Mouse (Mus musculus): ENCODE results near the gene Zfp865. TPM values are rescaled to one million over a fixed set of nuclear protein-coding genes. Genes with fewer than 3 reads are reported as not detected.

Zfp865 gene
- polyA plus RNA-seq, 1 experiment: 43.2 TPM

DNA sequence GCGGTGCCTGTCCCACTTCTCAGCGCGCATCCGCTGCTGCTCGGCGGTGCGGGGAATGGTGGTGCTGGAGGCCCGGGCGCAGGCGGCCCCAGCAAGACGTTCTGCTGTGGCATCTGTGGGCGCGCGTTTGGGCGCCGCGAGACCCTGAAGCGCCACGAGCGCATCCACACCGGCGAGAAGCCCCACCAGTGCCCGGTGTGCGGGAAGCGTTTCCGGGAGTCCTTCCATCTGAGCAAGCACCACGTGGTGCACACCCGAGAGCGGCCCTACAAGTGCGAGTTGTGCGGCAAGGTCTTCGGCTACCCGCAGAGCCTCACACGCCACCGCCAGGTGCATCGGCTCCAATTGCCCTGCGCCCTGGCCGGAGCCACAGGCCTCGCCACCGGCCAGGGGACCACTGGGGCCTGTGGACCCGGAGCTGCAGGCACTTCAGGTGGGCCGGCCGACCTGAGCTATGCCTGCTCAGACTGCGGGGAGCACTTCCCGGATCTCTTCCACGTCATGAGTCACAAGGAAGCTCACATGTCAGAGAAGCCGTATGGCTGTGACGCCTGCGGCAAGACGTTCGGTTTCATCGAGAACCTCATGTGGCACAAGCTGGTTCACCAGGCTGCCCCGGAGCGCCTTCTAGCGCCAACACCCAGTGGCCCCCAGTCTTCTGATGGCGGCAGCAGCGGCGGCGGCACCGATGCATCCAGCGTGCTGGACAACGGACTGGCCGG is 10.5 kb downstream of the Zfp865 start:
- H3K4me1 ChIP-seq (ENCODE audit: control insufficient read depth, insufficient read depth, low read length): no peaks in the 10 kb centered on the region
- WGBS: 92% methylated on average over 63 of the region's 63 CpGs
- no peak for DNase-seq
- H3K4me3 ChIP-seq (replicated peaks; ENCODE audit: extremely low read depth, low read depth, low read length): no peak overlapping the region
- TF ChIP-seq CTCF (IDR thresholded peaks at IDR 0.05; ENCODE audit: insufficient read depth, low read length) (no peak), POLR2A (IDR thresholded peaks at IDR 0.05; ENCODE audit: borderline replicate concordance, extremely low read depth, low read depth, low read length) (no peak)

DNA sequence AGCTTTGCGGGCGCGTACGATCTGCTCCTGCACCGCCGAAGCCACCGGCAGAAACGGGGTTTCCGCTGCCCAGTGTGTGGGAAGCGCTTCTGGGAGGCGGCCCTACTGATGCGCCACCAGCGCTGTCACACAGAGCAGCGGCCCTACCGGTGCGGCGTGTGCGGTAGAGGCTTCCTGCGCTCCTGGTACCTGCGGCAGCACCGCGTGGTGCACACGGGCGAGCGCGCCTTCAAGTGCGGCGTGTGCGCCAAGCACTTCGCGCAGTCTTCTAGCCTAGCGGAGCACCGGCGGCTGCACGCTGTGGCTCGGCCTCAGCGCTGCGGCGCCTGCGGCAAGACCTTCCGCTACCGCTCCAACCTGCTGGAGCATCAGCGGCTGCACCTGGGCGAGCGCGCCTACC is 11.3 kb downstream of the Zfp865 start:
- 90% methylated on average over 46 of the region's 46 CpGs for WGBS
- no peak for DNase-seq
- H3K4me3 ChIP-seq (replicated peaks; ENCODE audit: extremely low read depth, low read depth, low read length): no peak overlapping the region
- no peak for TF ChIP-seq CTCF (IDR thresholded peaks at IDR 0.05; ENCODE audit: insufficient read depth, low read length)
- TF ChIP-seq POLR2A (IDR thresholded peaks at IDR 0.05; ENCODE audit: borderline replicate concordance, extremely low read depth, low read depth, low read length): no peak
- H3K4me1 ChIP-seq (ENCODE audit: control insufficient read depth, insufficient read depth, low read length): no peaks in the 10 kb centered on the region

DNA sequence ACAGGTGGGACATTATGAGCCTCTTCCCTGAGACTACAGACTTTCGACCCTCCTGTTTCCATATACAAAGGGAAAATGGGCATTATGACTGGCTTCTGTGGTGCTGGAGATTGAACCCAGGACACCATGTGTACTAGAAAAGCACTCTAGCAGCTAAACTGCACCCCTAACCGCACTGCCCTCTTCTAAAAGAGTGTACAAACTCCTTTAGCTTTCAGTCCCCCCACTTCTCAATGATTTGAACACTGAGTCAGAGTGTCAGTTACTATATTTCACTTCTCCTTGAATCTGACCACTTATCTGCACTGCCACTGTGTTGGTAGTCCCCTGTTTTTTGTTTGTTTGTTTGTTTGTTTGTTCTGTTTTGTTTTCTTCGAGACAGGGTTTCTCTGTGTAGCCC is 13.6 kb downstream of the Zfp865 start, which contains the start of gene 4632433K11Rik:
TSS of gene 4632433K11Rik (plus strand) at position 301 of the 400 bp plus-strand sequence.
- TF ChIP-seq POLR2A (IDR thresholded peaks at IDR 0.05; ENCODE audit: borderline replicate concordance, extremely low read depth, low read depth, low read length) (no peak), CTCF (IDR thresholded peaks at IDR 0.05; ENCODE audit: insufficient read depth, low read length) (no peak)
- peaks cover 5% of the 10 kb centered on the region for H3K4me1 ChIP-seq (ENCODE audit: control insufficient read depth, insufficient read depth, low read length)
- 91% methylated on average over 3 of the region's 3 CpGs for WGBS
- H3K4me3 ChIP-seq (replicated peaks; ENCODE audit: extremely low read depth, low read depth, low read length): no peak within 1 kb of the TSS
- no peak for DNase-seq

DNA sequence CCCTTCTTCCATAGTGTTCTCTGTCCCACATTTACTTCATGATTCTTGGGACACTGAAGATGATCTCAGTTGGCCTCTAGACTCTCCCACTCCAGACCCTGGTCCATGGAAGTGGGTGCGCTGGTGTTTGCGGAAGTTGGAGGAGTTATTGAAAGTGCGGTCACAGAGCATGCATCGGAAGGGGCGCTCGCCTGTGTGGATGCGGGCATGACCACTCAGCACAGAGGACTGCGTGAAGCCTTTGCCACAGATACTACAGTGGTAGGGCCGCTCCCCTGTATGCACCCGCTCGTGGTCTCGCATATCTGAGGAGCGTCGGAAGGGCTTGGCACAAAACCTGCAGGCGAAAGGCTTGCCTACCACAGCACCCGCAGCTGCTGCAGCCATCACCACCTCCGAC is 15.5 kb downstream of the Zfp865 start:
- TF ChIP-seq POLR2A (IDR thresholded peaks at IDR 0.05; ENCODE audit: borderline replicate concordance, extremely low read depth, low read depth, low read length) (no peak), CTCF (IDR thresholded peaks at IDR 0.05; ENCODE audit: insufficient read depth, low read length) (no peak)
- Histone ChIP-seq H3K4me1 (ENCODE audit: control insufficient read depth, insufficient read depth, low read length) (peaks cover 7% of the 10 kb centered on the region), H3K4me3 (replicated peaks; ENCODE audit: extremely low read depth, low read depth, low read length) (no peak overlapping the region)
- no peak for DNase-seq
- 94% methylated on average over 17 of the region's 17 CpGs for WGBS

DNA sequence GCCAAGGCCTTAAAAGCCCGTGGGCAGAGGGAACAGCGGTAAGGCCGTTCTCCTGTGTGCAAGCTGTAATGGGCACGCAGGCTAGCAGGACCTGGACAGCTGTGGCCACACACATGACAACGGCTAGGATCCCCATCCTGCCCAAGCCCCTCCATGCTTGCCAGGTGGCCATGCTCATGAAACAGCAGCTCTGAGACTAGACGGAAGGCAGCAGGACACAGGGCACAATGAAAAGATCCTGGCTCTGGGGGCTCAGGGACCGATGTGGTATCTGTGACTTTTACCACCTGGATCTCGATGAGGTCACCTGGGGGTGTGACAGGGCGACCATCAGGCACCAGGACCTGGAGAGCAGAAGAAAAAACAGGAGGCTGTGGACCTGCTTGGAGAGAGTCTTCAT is 16.0 kb downstream of the Zfp865 start:
- WGBS: 97% methylated on average over 9 of the region's 9 CpGs
- no peak for TF ChIP-seq POLR2A (IDR thresholded peaks at IDR 0.05; ENCODE audit: borderline replicate concordance, extremely low read depth, low read depth, low read length)
- TF ChIP-seq CTCF (IDR thresholded peaks at IDR 0.05; ENCODE audit: insufficient read depth, low read length): no peak

DNA sequence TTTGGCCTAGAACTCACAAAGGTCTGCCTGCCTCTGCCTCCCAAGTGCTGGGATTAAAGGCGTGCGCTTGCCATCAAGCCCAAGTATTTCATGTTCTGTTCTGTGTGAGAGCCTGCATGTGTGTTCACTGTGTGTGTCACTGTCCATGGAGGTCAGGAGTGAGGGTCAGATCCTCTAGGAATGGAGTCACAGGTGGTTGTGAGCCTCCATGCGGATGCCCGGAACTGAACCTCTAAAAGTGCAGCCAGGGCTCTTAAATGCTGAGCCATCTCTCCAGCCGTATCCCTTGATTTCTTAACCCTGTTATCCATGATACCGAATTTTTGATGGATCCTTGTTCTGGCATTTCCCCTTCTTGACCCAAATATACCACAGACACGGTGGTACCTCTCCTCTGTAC is 16.9 kb downstream of the Zfp865 start:
- TF ChIP-seq POLR2A (IDR thresholded peaks at IDR 0.05; ENCODE audit: borderline replicate concordance, extremely low read depth, low read depth, low read length) (no peak), CTCF (IDR thresholded peaks at IDR 0.05; ENCODE audit: insufficient read depth, low read length) (no peak)

More for the DNA sequence above, 16.0 kb downstream of the Zfp865 start:
- no peak overlapping the region for H3K4me3 ChIP-seq (replicated peaks; ENCODE audit: extremely low read depth, low read depth, low read length)
- no peak for DNase-seq
- H3K4me1 ChIP-seq (ENCODE audit: control insufficient read depth, insufficient read depth, low read length): peaks cover 7% of the 10 kb centered on the region

DNA sequence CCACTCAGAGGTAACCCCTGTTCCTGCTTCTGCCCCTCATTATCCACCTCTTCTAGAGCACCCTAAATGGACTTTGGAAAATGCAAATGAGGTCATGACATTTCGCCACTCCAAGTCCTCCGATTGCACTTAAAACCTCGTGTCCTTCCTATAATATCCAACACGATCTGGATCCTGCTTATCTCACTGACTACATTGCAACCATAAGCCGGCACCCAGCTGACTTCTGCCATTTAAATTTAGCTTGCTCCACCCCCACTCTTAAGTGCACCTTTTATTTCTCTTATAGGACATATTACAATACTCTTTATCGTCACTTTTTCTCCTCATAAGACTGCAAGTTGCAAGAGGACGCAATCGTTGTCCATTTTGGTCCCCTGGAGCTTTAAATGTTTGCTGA is 17.3 kb downstream of the Zfp865 start:
- no peak for DNase-seq
- 84% methylated on average over 8 of the region's 8 CpGs for WGBS
- peaks cover 7% of the 10 kb centered on the region for H3K4me1 ChIP-seq (ENCODE audit: control insufficient read depth, insufficient read depth, low read length)
- H3K4me3 ChIP-seq (replicated peaks; ENCODE audit: extremely low read depth, low read depth, low read length): no peak overlapping the region
- TF ChIP-seq POLR2A (IDR thresholded peaks at IDR 0.05; ENCODE audit: borderline replicate concordance, extremely low read depth, low read depth, low read length): no peak
- no peak for TF ChIP-seq CTCF (IDR thresholded peaks at IDR 0.05; ENCODE audit: insufficient read depth, low read length)

More for the DNA sequence above, 16.9 kb downstream of the Zfp865 start:
- no peak for DNase-seq
- WGBS: 93% methylated on average over 7 of the region's 7 CpGs
- Histone ChIP-seq H3K4me3 (replicated peaks; ENCODE audit: extremely low read depth, low read depth, low read length) (no peak overlapping the region), H3K4me1 (ENCODE audit: control insufficient read depth, insufficient read depth, low read length) (peaks cover 7% of the 10 kb centered on the region)

DNA sequence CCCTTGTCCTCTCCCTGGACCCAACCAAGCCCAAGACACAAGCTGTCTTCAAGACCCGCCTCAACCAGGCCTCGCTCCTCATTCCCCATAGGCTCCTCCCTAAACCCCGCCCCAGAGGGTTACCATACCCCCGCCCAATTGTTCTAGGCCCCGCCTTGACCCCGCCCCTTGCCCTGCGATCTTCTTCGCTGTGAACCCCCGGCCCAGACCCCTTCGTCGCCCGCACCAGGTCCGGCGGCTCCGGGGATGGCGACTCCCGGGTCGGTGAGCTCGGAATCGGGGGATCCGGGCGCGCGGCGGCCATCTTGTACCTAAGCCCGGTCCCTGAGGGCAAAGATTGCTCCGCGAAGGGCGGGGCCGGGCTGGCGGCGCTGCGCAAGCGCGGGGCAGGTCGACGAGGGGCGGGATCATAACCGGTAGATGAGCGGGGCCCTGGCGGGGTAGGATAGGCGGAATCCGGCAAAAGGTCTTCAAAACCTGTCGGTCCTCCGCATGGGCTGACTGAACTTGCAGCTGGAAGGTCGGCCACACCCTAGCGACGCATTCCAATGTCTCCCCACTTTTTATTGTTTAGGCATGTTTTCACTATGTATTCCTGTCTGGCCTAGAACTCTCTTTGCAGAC is 18.0 kb downstream of the Zfp865 start, which contains the start of gene Zfp784:
TSS of gene Zfp784 (minus strand) at position 338 of the 624 bp plus-strand sequence.
- peak; percentile 96 for DNase-seq
- 1% methylated on average over 48 of the region's 48 CpGs for WGBS
- TF ChIP-seq CTCF (IDR thresholded peaks at IDR 0.05; ENCODE audit: insufficient read depth, low read length) (no peak), POLR2A (IDR thresholded peaks at IDR 0.05; ENCODE audit: borderline replicate concordance, extremely low read depth, low read depth, low read length) (peak; percentile 64; the same call in 1 of the 2 replicates)

DNA sequence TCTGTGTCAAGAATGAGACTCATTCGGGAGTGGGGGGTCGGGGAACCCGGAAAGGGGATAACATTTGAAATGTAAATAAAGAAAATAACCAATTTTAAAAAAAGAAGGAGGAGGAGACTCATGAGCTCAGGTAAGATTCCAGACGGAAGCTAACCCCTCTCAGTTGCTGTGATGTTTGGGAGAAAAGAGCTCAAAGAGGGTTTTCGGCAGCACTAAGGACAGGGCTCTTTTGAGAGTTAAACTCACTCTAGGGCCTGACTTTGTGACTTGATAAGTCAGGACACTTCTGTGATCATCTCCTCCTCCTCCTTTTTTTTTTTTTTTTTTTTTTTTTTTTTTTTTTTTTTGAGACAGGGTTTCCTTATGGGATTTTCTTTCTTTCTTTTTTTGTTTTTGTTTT is 18.8 kb downstream of the Zfp865 start:
- 21% methylated on average over 5 of the region's 5 CpGs for WGBS
- peak overlapping the region; percentile 99 for H3K4me3 ChIP-seq (replicated peaks; ENCODE audit: extremely low read depth, low read depth, low read length)
- no peak for TF ChIP-seq CTCF (IDR thresholded peaks at IDR 0.05; ENCODE audit: insufficient read depth, low read length)
- TF ChIP-seq POLR2A (IDR thresholded peaks at IDR 0.05; ENCODE audit: borderline replicate concordance, extremely low read depth, low read depth, low read length): no peak
- H3K4me1 ChIP-seq (ENCODE audit: control insufficient read depth, insufficient read depth, low read length): peaks cover 7% of the 10 kb centered on the region
- no peak for DNase-seq

More for the DNA sequence above, 18.0 kb downstream of the Zfp865 start, which contains the start of gene Zfp784:
- Histone ChIP-seq H3K4me1 (ENCODE audit: control insufficient read depth, insufficient read depth, low read length) (peaks cover 7% of the 10 kb centered on the region), H3K4me3 (replicated peaks; ENCODE audit: extremely low read depth, low read depth, low read length) (peak within 1 kb of the TSS; percentile 99)
